11 mouse cellular contexts compared by ENCODE assay signal in the genomic region with DNA sequence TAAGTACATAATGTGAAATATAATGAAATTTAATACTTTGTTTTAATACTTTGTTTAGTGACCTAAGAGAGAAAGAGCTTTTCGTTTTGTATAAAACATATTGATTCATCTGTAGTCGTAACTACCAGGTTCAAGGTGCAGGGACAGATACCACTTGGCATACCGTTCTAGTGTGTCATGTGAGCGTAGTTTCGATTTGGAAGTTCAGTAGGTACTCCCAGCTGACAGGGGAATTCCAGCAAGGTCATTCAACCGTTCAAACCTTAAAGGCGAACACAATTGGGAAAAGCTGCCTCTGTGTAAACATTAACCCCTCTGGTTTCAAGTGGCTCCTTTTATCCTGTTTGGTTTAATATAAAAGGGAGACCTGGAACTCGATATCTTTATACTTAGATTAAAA. TPM values are rescaled to one million over a fixed set of nuclear protein-coding genes. Genes with fewer than 3 reads are reported as not detected.
A peak's percentile ranks its signal among the peaks of the same experiment; 100 is the strongest.
DNase-seq lines count a peak whose midpoint lies in the region; ATAC-seq and TF ChIP-seq lines count a peak whose summit lies in the region.
"Had no signal": no experiment of that assay in that cellular context is flagged by ENCODE, and none has a peak within 500 bp of the region (broad histone marks: within the 10 kb centered on the region; RNA-seq: fewer than 3 reads in every experiment).

No protein-coding gene starts in this region.

- TF ChIP-seq CTCF in lung, postnatal 0 days (IDR thresholded peaks at IDR 0.05), result no peak

- H3K36me3 ChIP-seq in heart, embryonic 13.5 days, result no peaks in the 10 kb centered on the region
- no peaks in the 10 kb centered on the region for H3K36me3 ChIP-seq in lung, postnatal 0 days (ENCODE audit: insufficient read depth, low read length)
- H3K36me3 ChIP-seq: neural tube, embryonic 12.5 days had no signal

- no peaks in the 10 kb centered on the region for H3K27me3 ChIP-seq in heart, embryonic 13.5 days (replicated peaks)
- H3K27me3 ChIP-seq in lung, postnatal 0 days (replicated peaks; ENCODE audit: insufficient read depth, low read length), result no peaks in the 10 kb centered on the region
- H3K27me3 ChIP-seq: neural tube, embryonic 12.5 days had no signal

- intact Hi-C loops in gastrocnemius, postnatal 14 days (cut with DNase I; ENCODE audit: low total_unique reads), result no loop called here

- no peak for ATAC-seq in heart, embryonic 13.5 days (ENCODE audit: extremely low read depth, insufficient number of reproducible peaks, low FRiP score, low TSS enrichment)
- peak; percentile 63 for ATAC-seq in lung, postnatal 0 days

- no peak for DNase-seq in heart, postnatal 4 days
- DNase-seq in adrenal gland, postnatal 36 days, result peak; percentile 30 to 47
- DNase-seq in kidney, adult 9 months, result peak; percentile 94
- DNase-seq in lung, postnatal 0 days (ENCODE audit: low spot score), result peak; percentile 52
- DNase-seq in left cerebral cortex, adult 8-10 months (ENCODE audit: low spot score in 2 of 2), result no peak
- DNase-seq in embryo, embryonic 10.5 days (ENCODE audit: low spot score), result no peak
- DNase-seq in gastrocnemius, postnatal 14 days, result no peak
- DNase-seq: cerebellum, postnatal 14 days; gastrocnemius, postnatal 36 days had no signal

- no peak overlapping the region for H3K27ac ChIP-seq in heart, embryonic 13.5 days (replicated peaks)
- H3K27ac ChIP-seq in lung, postnatal 0 days (ENCODE audit: low read length), result no peak overlapping the region
- H3K27ac ChIP-seq: neural tube, embryonic 12.5 days had no signal

- H3K9ac ChIP-seq in heart, embryonic 13.5 days, result no peak overlapping the region
- H3K9ac ChIP-seq in lung, postnatal 0 days (replicated peaks; ENCODE audit: low read depth), result no peak overlapping the region
- H3K9ac ChIP-seq: neural tube, embryonic 12.5 days had no signal

- WGBS in heart, embryonic 13.5 days, result 53% methylated on average over 8 of the region's 8 CpGs
- 39% methylated on average over 8 of the region's 8 CpGs for WGBS in lung, postnatal 0 days

- H3K4me2 ChIP-seq in heart, embryonic 13.5 days, result peak overlapping the region; percentile 30
- no peak overlapping the region; the same call in 1 of the 2 replicates for H3K4me2 ChIP-seq in lung, postnatal 0 days (replicated peaks; ENCODE audit: low read depth, low read length)
- H3K4me2 ChIP-seq: neural tube, embryonic 12.5 days had no signal

- peak; percentile 77 for TF ChIP-seq EP300 in lung, postnatal 0 days (IDR thresholded peaks at IDR 0.05)

- no peak overlapping the region for H3K4me3 ChIP-seq in heart, embryonic 13.5 days
- H3K4me3 ChIP-seq in lung, postnatal 0 days (ENCODE audit: low read depth, low read length), result no peak overlapping the region
- H3K4me3 ChIP-seq: neural tube, embryonic 12.5 days had no signal

- no peaks in the 10 kb centered on the region for H3K9me3 ChIP-seq in heart, embryonic 13.5 days
- no peaks in the 10 kb centered on the region for H3K9me3 ChIP-seq in lung, postnatal 0 days (ENCODE audit: low read length)
- H3K9me3 ChIP-seq: neural tube, embryonic 12.5 days had no signal

- no peaks in the 10 kb centered on the region for H3K4me1 ChIP-seq in heart, embryonic 13.5 days
- no peaks in the 10 kb centered on the region for H3K4me1 ChIP-seq in lung, postnatal 0 days (ENCODE audit: insufficient read depth, low read depth, low read length)

RNA-seq across cellular contexts. Expression of a gene that starts 24.5 kb away (rescaled TPM):
- polyA plus RNA-seq in heart, embryonic 13.5 days (2015; fragmentation: Nextera tagmentation; extraction: Ambion mirVana), result 0.62 and 0.67 TPM in 2 replicates
- 1 to 10 TPM; 1.1 to 1.4 TPM for total RNA-seq in heart, postnatal 4 days (2021)
- 1 to 10 TPM in 1 of 2 experiments, under 1 TPM in 1; 0.82 to 1.1 TPM for total RNA-seq in adrenal gland, postnatal 36 days (2021)
- 0.37 TPM in 2 replicates for polyA plus RNA-seq in lung, postnatal 0 days (2015; fragmentation: Nextera tagmentation; extraction: Ambion mirVana)
- total RNA-seq in left cerebral cortex, adult 8-10 months (2022), result 10 to 100 TPM; 13.6 to 17.6 (median 15.8) TPM
- total RNA-seq in gastrocnemius, postnatal 14 days (2021), result under 1 TPM; 0.41 to 0.44 TPM

RNA-seq across cellular contexts. Expression of a gene that starts 31.0 kb away (rescaled TPM):
- 2.2 and 2.5 TPM in 2 replicates for polyA plus RNA-seq in heart, embryonic 13.5 days (2015; fragmentation: Nextera tagmentation; extraction: Ambion mirVana)
- total RNA-seq in heart, postnatal 4 days (2021), result 1 to 10 TPM; 7.4 to 7.9 TPM
- total RNA-seq in adrenal gland, postnatal 36 days (2021), result 10 to 100 TPM; 35.8 to 59.4 TPM
- 2.0 and 2.5 TPM in 2 replicates for polyA plus RNA-seq in lung, postnatal 0 days (2015; fragmentation: Nextera tagmentation; extraction: Ambion mirVana)
- total RNA-seq in left cerebral cortex, adult 8-10 months (2022), result 1 to 10 TPM; 2.4 to 3.3 (median 2.6) TPM
- 1 to 10 TPM; 3.2 to 3.7 TPM for total RNA-seq in gastrocnemius, postnatal 14 days (2021)

Comparison
In these comparisons a context has a peak if more than half of its experiments do, and no peak if none do; other contexts are left out.
1. DNase-seq: peak in adrenal gland, postnatal 36 days (2 of 2), kidney, adult 9 months (single experiment) and lung, postnatal 0 days (single experiment); none in heart, postnatal 4 days (single experiment), left cerebral cortex, adult 8-10 months (0 of 2), embryo, embryonic 10.5 days (single experiment) and gastrocnemius, postnatal 14 days (single experiment).
2. RNA of a gene that starts 24.5 kb away (total RNA-seq): 13.6 to 17.6 TPM in left cerebral cortex, adult 8-10 months; 1.1 to 1.4 TPM in heart, postnatal 4 days, 0.82 to 1.1 TPM in adrenal gland, postnatal 36 days and 0.41 to 0.44 TPM in gastrocnemius, postnatal 14 days; every median in the first group is over 4 times any median in the second.
3. RNA of a gene that starts 31.0 kb away (total RNA-seq): 35.8 to 59.4 TPM in adrenal gland, postnatal 36 days; 7.4 to 7.9 TPM in heart, postnatal 4 days, 3.2 to 3.7 TPM in gastrocnemius, postnatal 14 days and 2.4 to 3.3 TPM in left cerebral cortex, adult 8-10 months; every median in the first group is over 4 times any median in the second.